Mouse (Mus musculus): ENCODE measurements at regions not wholly inside any gene's neighbourhood (a gene's known extent, or its start where the extent isn't known, plus 50 kb on each side); places are given as distances from the start of the nearest gene placed in this dataset.

- no peaks in the 10 kb centered on the region for H3K4me1 ChIP-seq (ENCODE audit: control insufficient read depth, insufficient read depth, low read length)
- H3K27me3 ChIP-seq (ENCODE audit: control insufficient read depth, insufficient read depth, low read length): no peaks in the 10 kb centered on the region
- H3K27ac ChIP-seq (ENCODE audit: control insufficient read depth, insufficient read depth, low read depth, low read length): no peak overlapping the region
- no peak overlapping the region for H3K4me3 ChIP-seq (ENCODE audit: control insufficient read depth, low read depth, low read length)
- no peak for TF ChIP-seq POLR2A (IDR thresholded peaks at IDR 0.05; ENCODE audit: control insufficient read depth, low read depth, low read length)
- no peaks in the 10 kb centered on the region for H3K36me3 ChIP-seq (ENCODE audit: control insufficient read depth, insufficient read depth, low read length)
Observed at GRCm38 (mm10) chr1:163557875-163558274, 154.4 kb upstream of the Gorab start.

GRCm38 (mm10) chr1:163555185-163555584, 151.7 kb upstream of the Gorab start:
- H3K36me3 ChIP-seq (ENCODE audit: control insufficient read depth, insufficient read depth, low read length): no peaks in the 10 kb centered on the region
- H3K4me1 ChIP-seq (ENCODE audit: control insufficient read depth, insufficient read depth, low read length): no peaks in the 10 kb centered on the region
- no peak overlapping the region for H3K27ac ChIP-seq (ENCODE audit: control insufficient read depth, insufficient read depth, low read depth, low read length)
- no peak overlapping the region for H3K4me3 ChIP-seq (ENCODE audit: control insufficient read depth, low read depth, low read length)
- H3K27me3 ChIP-seq (ENCODE audit: control insufficient read depth, insufficient read depth, low read length): no peaks in the 10 kb centered on the region
- no peak for TF ChIP-seq CTCF (IDR thresholded peaks at IDR 0.05; ENCODE audit: control insufficient read depth, insufficient read depth, insufficient replicate concordance, low read depth, low read length)
- TF ChIP-seq POLR2A (IDR thresholded peaks at IDR 0.05; ENCODE audit: control insufficient read depth, low read depth, low read length): no peak

- Histone ChIP-seq H3K27me3 (ENCODE audit: control insufficient read depth, insufficient read depth, low read length) (no peaks in the 10 kb centered on the region), H3K4me1 (ENCODE audit: control insufficient read depth, insufficient read depth, low read length) (no peaks in the 10 kb centered on the region), H3K4me3 (ENCODE audit: control insufficient read depth, low read depth, low read length) (no peak overlapping the region), H3K36me3 (ENCODE audit: control insufficient read depth, insufficient read depth, low read length) (no peaks in the 10 kb centered on the region), H3K27ac (ENCODE audit: control insufficient read depth, insufficient read depth, low read depth, low read length) (no peak overlapping the region)
- TF ChIP-seq CTCF (IDR thresholded peaks at IDR 0.05; ENCODE audit: control insufficient read depth, insufficient read depth, insufficient replicate concordance, low read depth, low read length): no peak
- TF ChIP-seq POLR2A (IDR thresholded peaks at IDR 0.05; ENCODE audit: control insufficient read depth, low read depth, low read length): no peak
Observed at GRCm38 (mm10) chr1:163538776-163539492, 135.5 kb upstream of the Gorab start.

GRCm38 (mm10) chr1:163530563-163530962, 127.1 kb upstream of the Gorab start:
- Histone ChIP-seq H3K27me3 (ENCODE audit: control insufficient read depth, insufficient read depth, low read length) (no peaks in the 10 kb centered on the region), H3K36me3 (ENCODE audit: control insufficient read depth, insufficient read depth, low read length) (no peaks in the 10 kb centered on the region), H3K4me3 (ENCODE audit: control insufficient read depth, low read depth, low read length) (no peak overlapping the region), H3K27ac (ENCODE audit: control insufficient read depth, insufficient read depth, low read depth, low read length) (no peak overlapping the region), H3K4me1 (ENCODE audit: control insufficient read depth, insufficient read depth, low read length) (no peaks in the 10 kb centered on the region)
- TF ChIP-seq POLR2A (IDR thresholded peaks at IDR 0.05; ENCODE audit: control insufficient read depth, low read depth, low read length) (no peak), CTCF (IDR thresholded peaks at IDR 0.05; ENCODE audit: control insufficient read depth, insufficient read depth, insufficient replicate concordance, low read depth, low read length) (no peak)

- Histone ChIP-seq H3K4me3 (ENCODE audit: control insufficient read depth, low read depth, low read length) (no peak overlapping the region), H3K27ac (ENCODE audit: control insufficient read depth, insufficient read depth, low read depth, low read length) (no peak overlapping the region), H3K4me1 (ENCODE audit: control insufficient read depth, insufficient read depth, low read length) (no peaks in the 10 kb centered on the region), H3K36me3 (ENCODE audit: control insufficient read depth, insufficient read depth, low read length) (no peaks in the 10 kb centered on the region), H3K27me3 (ENCODE audit: control insufficient read depth, insufficient read depth, low read length) (no peaks in the 10 kb centered on the region)
- no peak for TF ChIP-seq POLR2A (IDR thresholded peaks at IDR 0.05; ENCODE audit: control insufficient read depth, low read depth, low read length)
- TF ChIP-seq CTCF (IDR thresholded peaks at IDR 0.05; ENCODE audit: control insufficient read depth, insufficient read depth, insufficient replicate concordance, low read depth, low read length): no peak
Observed at GRCm38 (mm10) chr1:163517966-163518365, 114.5 kb upstream of the Gorab start.

- H3K27ac ChIP-seq (ENCODE audit: control insufficient read depth, insufficient read depth, low read depth, low read length): no peak overlapping the region
- no peaks in the 10 kb centered on the region for H3K36me3 ChIP-seq (ENCODE audit: control insufficient read depth, insufficient read depth, low read length)
- H3K27me3 ChIP-seq (ENCODE audit: control insufficient read depth, insufficient read depth, low read length): no peaks in the 10 kb centered on the region
- no peaks in the 10 kb centered on the region for H3K4me1 ChIP-seq (ENCODE audit: control insufficient read depth, insufficient read depth, low read length)
- no peak overlapping the region for H3K4me3 ChIP-seq (ENCODE audit: control insufficient read depth, low read depth, low read length)
- TF ChIP-seq POLR2A (IDR thresholded peaks at IDR 0.05; ENCODE audit: control insufficient read depth, low read depth, low read length) (no peak), CTCF (IDR thresholded peaks at IDR 0.05; ENCODE audit: control insufficient read depth, insufficient read depth, insufficient replicate concordance, low read depth, low read length) (no peak)
Observed at GRCm38 (mm10) chr1:163512847-163513246, 109.4 kb upstream of the Gorab start.

GRCm38 (mm10) chr1:163512008-163512407, 108.5 kb upstream of the Gorab start:
- Histone ChIP-seq H3K4me3 (ENCODE audit: control insufficient read depth, low read depth, low read length) (no peak overlapping the region), H3K36me3 (ENCODE audit: control insufficient read depth, insufficient read depth, low read length) (no peaks in the 10 kb centered on the region), H3K27me3 (ENCODE audit: control insufficient read depth, insufficient read depth, low read length) (no peaks in the 10 kb centered on the region), H3K27ac (ENCODE audit: control insufficient read depth, insufficient read depth, low read depth, low read length) (no peak overlapping the region), H3K4me1 (ENCODE audit: control insufficient read depth, insufficient read depth, low read length) (no peaks in the 10 kb centered on the region)
- TF ChIP-seq POLR2A (IDR thresholded peaks at IDR 0.05; ENCODE audit: control insufficient read depth, low read depth, low read length) (no peak), CTCF (IDR thresholded peaks at IDR 0.05; ENCODE audit: control insufficient read depth, insufficient read depth, insufficient replicate concordance, low read depth, low read length) (no peak)
